Mouse (Mus musculus) urinary bladder, postnatal 14 days (tissue): ENCODE data around the gene Ggta1.
A peak's percentile ranks its signal among the peaks of the same experiment; 100 is the strongest.

ENCODE experiments used
- DNase-seq: peaks from one replicate; pipeline ENCODE4 v3.0.0; 2021; ENCODE audit warnings: low spot score

The Ggta1 gene

DNA sequence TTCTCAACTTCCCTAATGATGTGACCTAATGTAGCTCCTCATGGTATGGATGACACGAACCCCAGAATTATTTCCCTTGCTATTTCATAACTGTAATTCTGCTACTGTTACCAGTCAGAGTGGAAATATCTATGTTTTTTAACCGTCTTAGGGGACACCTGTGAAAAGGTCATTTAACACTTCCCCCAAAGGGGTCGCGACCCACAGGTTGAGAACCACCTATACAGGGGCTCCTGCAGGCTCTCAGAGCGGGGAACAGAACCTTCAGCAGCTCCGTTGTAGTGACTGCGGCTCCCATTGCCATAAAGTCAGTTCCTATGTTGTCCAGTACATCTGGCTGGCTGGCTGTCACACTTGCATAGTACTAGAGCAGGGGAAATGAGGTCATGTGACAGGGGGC, 62.3 kb downstream of the Ggta1 start:
- DNase-seq, result no peak

DNA sequence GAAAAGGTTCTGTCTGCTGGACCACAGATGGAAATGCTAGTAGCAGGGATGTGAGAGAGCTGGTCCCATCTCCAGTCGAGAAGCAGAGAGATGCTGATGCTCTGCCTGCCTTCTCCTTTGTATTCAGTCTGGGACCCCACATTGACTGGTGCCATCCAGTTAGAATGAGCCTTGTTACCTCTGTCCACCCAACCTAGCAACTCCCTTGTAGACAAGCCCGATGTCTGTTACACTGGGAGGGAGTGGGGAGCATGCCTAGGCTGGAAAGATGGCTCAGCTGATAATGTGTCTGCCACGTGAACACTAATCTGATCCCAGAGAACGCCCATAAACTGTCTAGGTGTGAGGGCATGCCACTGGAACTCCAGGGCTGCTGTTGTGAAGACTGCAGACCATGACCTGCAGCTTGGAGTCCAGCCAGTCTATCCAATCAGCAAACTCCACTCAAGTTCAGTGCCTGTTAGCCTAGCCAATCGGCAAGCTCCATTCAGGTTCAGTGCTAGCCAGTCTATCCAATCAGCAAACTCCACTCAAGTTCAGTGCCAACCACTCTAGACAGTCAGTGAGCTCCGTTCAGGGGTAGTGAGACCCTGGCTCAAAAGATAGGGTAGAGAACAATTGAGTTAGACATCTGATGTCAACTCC, 64.7 kb downstream of the Ggta1 start:
- DNase-seq, result peak; percentile 49

- DNase-seq, result peak; percentile 72
Measured at GRCm38 (mm10) chr2:35397590-35398173, 65.3 kb downstream of the Ggta1 start.

DNA sequence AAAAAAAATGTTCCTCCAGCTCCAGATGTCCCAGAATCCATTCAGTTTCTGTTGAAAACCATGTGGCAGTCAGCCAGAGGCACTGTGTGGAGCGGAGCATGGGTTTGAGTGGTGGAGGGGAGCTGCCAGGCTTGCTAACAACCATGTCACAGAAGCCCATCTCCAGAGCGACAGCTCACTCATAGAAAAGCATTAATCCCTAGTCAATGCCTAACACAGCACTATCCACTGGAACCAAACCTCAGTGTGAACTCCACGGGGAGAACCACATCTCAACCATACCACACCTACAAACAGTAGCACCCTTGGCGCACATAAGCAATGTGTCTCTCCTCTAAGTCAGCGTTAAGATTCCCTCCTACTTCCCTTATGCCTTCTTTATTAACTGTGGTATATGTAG, 65.9 kb downstream of the Ggta1 start, which contains the start of gene 4930402F06Rik:
Gene 4930402F06Rik (minus strand): TSS at position 80 of the 400 bp plus-strand sequence.
- no peak for DNase-seq

DNA sequence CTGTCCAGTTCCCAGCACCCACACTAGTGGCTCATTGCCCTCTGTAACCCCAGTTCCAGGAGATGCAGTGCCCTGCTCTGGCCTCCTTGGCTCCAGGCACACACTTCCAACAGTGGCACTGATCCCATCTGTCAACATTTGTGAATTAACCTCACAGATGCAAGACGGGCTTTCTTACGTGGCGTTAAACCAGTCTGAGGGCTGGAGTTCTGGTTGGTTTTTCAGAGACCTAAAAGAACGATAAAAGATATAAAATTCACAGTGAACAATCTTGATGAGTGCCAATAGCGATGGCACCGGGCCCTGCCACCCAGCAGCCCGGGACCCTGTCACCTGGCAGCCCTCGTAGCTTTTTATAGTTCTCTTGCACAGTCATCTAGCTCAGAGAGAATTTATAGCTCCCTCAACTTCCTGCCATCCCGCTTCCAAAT, 77.6 kb downstream of the Ggta1 start:
- no peak for DNase-seq

- no peak for DNase-seq
Measured at GRCm38 (mm10) chr2:35379306-35379705, 83.7 kb downstream of the Ggta1 start.

- no peak for DNase-seq
Measured at GRCm38 (mm10) chr2:35377600-35377999, 85.4 kb downstream of the Ggta1 start.

- DNase-seq, result peak; percentile 37
Measured at GRCm38 (mm10) chr2:35373003-35373402, 90.0 kb downstream of the Ggta1 start.

DNA sequence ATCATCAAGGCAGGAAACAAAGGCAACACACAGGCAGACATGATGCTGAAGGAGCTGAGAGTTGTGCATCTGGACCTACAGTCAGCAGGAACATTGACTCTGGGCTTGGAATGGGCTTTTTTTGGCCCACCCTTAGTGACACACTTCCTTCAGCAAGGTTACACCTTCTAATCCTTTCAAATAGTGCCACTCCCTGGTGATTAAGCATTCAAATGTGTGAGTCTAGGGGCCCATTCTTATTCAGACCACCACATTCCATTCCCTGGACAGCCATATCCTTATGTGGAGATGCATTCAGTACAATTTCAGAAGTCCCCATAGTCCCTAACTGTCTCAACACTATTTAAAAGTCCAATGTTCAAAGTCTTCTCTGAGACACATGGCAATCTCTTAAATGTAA, 92.3 kb downstream of the Ggta1 start:
- DNase-seq, result no peak

GRCm38 (mm10) chr2:35367629-35368028, 95.4 kb downstream of the Ggta1 start, which contains the start of gene 4930568D16Rik:
TSS of gene 4930568D16Rik (minus strand) at chr2:35367729.
- DNase-seq, result no peak
